Mouse (Mus musculus): ENCODE results near the gene Snx8. TPM values are rescaled to one million over a fixed set of nuclear protein-coding genes. Genes with fewer than 3 reads are reported as not detected.
"Not testable (repeated sequence)": the region's sequence is repeated elsewhere in the genome, so short reads cannot be mapped to it uniquely, and the experiment has no call there.

The Snx8 gene
- polyA plus RNA-seq, 1 experiment from 2014 or later: 6.9 TPM

- DNase-seq (ENCODE audit: low spot score) (no peak), ATAC-seq (replicated peaks; ENCODE audit: insufficient number of reproducible peaks, low FRiP score, low TSS enrichment, low read depth) (no peak)
- 73% methylated on average over 6 of the region's 6 CpGs for WGBS
- Histone ChIP-seq H3K9me3 (replicated peaks; ENCODE audit: control insufficient read depth, low read length) (no peaks in the 10 kb centered on the region), H3K27me3 (ENCODE audit: control insufficient read depth, insufficient read depth, low read length) (no peaks in the 10 kb centered on the region), H3K9ac (replicated peaks; ENCODE audit: low read length) (peak overlapping the region; percentile 9; the same call in 1 of the 2 replicates), H3K36me3 (replicated peaks; ENCODE audit: control insufficient read depth, insufficient read depth, low read depth, low read length) (no peaks in the 10 kb centered on the region), H3K27ac (replicated peaks; ENCODE audit: low read depth, low read length) (no peak overlapping the region), H3K4me2 (ENCODE audit: low read depth, low read length) (no peak overlapping the region), H3K4me3 (ENCODE audit: low read depth, low read length) (no peak overlapping the region), H3K4me1 (ENCODE audit: control insufficient read depth, insufficient read depth, low read length) (no peaks in the 10 kb centered on the region)
These were observed 18.4 kb downstream of the Snx8 start for GRCm38 (mm10) chr5:140370446-140371254.

DNA sequence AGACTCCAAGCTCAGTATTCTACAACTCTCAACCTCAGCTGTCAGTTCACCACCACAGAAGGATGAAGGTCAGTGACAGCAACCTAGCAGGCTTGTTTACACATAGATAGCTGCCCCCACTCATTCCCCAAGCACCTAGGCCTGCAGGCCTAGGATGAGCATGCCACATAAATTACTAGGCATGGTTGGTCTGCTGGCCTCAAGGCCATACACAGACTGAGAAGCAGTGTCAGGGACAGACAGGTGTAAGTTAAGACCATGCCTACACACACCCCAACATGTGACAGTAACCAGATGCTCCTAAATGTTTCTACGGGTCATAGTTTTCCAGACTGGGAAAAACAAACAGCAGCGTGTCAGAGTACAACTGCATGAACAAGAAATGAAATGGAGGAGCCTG lies 19.6 kb downstream of the Snx8 start:
- WGBS: 88% methylated on average over 2 of the region's 2 CpGs
- H3K4me2 ChIP-seq (ENCODE audit: low read depth, low read length): no peak overlapping the region
- no peak for ATAC-seq (replicated peaks; ENCODE audit: insufficient number of reproducible peaks, low FRiP score, low TSS enrichment, low read depth)
- no peaks in the 10 kb centered on the region for H3K27me3 ChIP-seq (ENCODE audit: control insufficient read depth, insufficient read depth, low read length)
- no peaks in the 10 kb centered on the region for H3K4me1 ChIP-seq (ENCODE audit: control insufficient read depth, insufficient read depth, low read length)
- no peak overlapping the region for H3K9ac ChIP-seq (replicated peaks; ENCODE audit: low read length)
- no peaks in the 10 kb centered on the region for H3K9me3 ChIP-seq (replicated peaks; ENCODE audit: control insufficient read depth, low read length)
- H3K36me3 ChIP-seq (replicated peaks; ENCODE audit: control insufficient read depth, insufficient read depth, low read depth, low read length): no peaks in the 10 kb centered on the region
- H3K27ac ChIP-seq (replicated peaks; ENCODE audit: low read depth, low read length): no peak overlapping the region
- DNase-seq (ENCODE audit: low spot score): no peak
- H3K4me3 ChIP-seq (ENCODE audit: low read depth, low read length): no peak overlapping the region

GRCm38 (mm10) chr5:140368926-140369325 lies 20.1 kb downstream of the Snx8 start:
- Histone ChIP-seq H3K4me3 (ENCODE audit: low read depth, low read length) (no peak overlapping the region), H3K9me3 (replicated peaks; ENCODE audit: control insufficient read depth, low read length) (no peaks in the 10 kb centered on the region), H3K4me2 (ENCODE audit: low read depth, low read length) (no peak overlapping the region), H3K4me1 (ENCODE audit: control insufficient read depth, insufficient read depth, low read length) (no peaks in the 10 kb centered on the region), H3K9ac (replicated peaks; ENCODE audit: low read length) (no peak overlapping the region), H3K27me3 (ENCODE audit: control insufficient read depth, insufficient read depth, low read length) (no peaks in the 10 kb centered on the region), H3K36me3 (replicated peaks; ENCODE audit: control insufficient read depth, insufficient read depth, low read depth, low read length) (no peaks in the 10 kb centered on the region), H3K27ac (replicated peaks; ENCODE audit: low read depth, low read length) (no peak overlapping the region)
- DNase-seq (ENCODE audit: low spot score) (no peak), ATAC-seq (replicated peaks; ENCODE audit: insufficient number of reproducible peaks, low FRiP score, low TSS enrichment, low read depth) (no peak)
- 91% methylated on average over 4 of the region's 4 CpGs for WGBS

GRCm38 (mm10) chr5:140368126-140368525 lies 20.9 kb downstream of the Snx8 start:
- not testable (repeated sequence) for H3K9ac ChIP-seq (replicated peaks; ENCODE audit: low read length); ATAC-seq (replicated peaks; ENCODE audit: insufficient number of reproducible peaks, low FRiP score, low TSS enrichment, low read depth); H3K4me1 ChIP-seq (ENCODE audit: control insufficient read depth, insufficient read depth, low read length); H3K9me3 ChIP-seq (replicated peaks; ENCODE audit: control insufficient read depth, low read length); H3K27me3 ChIP-seq (ENCODE audit: control insufficient read depth, insufficient read depth, low read length); H3K36me3 ChIP-seq (replicated peaks; ENCODE audit: control insufficient read depth, insufficient read depth, low read depth, low read length); DNase-seq (ENCODE audit: low spot score); H3K4me2 ChIP-seq (ENCODE audit: low read depth, low read length); H3K4me3 ChIP-seq (ENCODE audit: low read depth, low read length); H3K27ac ChIP-seq (replicated peaks; ENCODE audit: low read depth, low read length)
- WGBS: 94% methylated on average over 2 of the region's 2 CpGs

DNA sequence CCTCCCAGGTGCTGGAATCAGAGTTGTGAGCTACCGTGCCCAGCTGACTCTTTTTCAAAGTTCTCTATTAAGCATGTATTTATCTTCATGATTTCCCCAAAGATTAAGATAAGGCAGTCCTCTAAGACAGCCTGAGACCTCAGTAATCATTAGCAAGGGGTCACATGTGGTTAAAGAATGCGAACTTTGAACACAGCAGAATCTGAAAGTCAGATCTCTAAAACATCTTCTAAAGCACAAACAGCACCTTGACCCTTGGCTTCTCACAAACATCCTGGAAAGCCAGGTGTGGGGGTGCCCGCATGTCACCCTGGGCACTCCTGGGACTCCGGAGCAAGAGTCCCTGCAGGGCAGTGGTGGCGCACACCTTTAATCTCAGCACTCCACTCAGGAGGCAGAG lies 24.6 kb downstream of the Snx8 start:
- Histone ChIP-seq H3K27me3 (ENCODE audit: control insufficient read depth, insufficient read depth, low read length) (no peaks in the 10 kb centered on the region), H3K4me1 (ENCODE audit: control insufficient read depth, insufficient read depth, low read length) (no peaks in the 10 kb centered on the region), H3K27ac (replicated peaks; ENCODE audit: low read depth, low read length) (no peak overlapping the region), H3K9me3 (replicated peaks; ENCODE audit: control insufficient read depth, low read length) (no peaks in the 10 kb centered on the region), H3K4me3 (ENCODE audit: low read depth, low read length) (no peak overlapping the region), H3K4me2 (ENCODE audit: low read depth, low read length) (no peak overlapping the region), H3K36me3 (replicated peaks; ENCODE audit: control insufficient read depth, insufficient read depth, low read depth, low read length) (no peaks in the 10 kb centered on the region), H3K9ac (replicated peaks; ENCODE audit: low read length) (no peak overlapping the region)
- whole genome bisulfite sequencing: 93% methylated on average over 5 of the region's 5 CpGs
- ATAC-seq (replicated peaks; ENCODE audit: insufficient number of reproducible peaks, low FRiP score, low TSS enrichment, low read depth) (no peak), DNase-seq (ENCODE audit: low spot score) (no peak)

- ATAC-seq (replicated peaks; ENCODE audit: insufficient number of reproducible peaks, low FRiP score, low TSS enrichment, low read depth): no peak
- 72% methylated on average over 14 of the region's 14 CpGs for WGBS
- Histone ChIP-seq H3K9ac (replicated peaks; ENCODE audit: low read length) (no peak overlapping the region), H3K27ac (replicated peaks; ENCODE audit: low read depth, low read length) (no peak overlapping the region), H3K36me3 (replicated peaks; ENCODE audit: control insufficient read depth, insufficient read depth, low read depth, low read length) (no peaks in the 10 kb centered on the region; the same call in none of the 2 replicates), H3K4me2 (ENCODE audit: low read depth, low read length) (no peak overlapping the region), H3K4me3 (ENCODE audit: low read depth, low read length) (no peak overlapping the region), H3K9me3 (replicated peaks; ENCODE audit: control insufficient read depth, low read length) (no peaks in the 10 kb centered on the region), H3K4me1 (ENCODE audit: control insufficient read depth, insufficient read depth, low read length) (no peaks in the 10 kb centered on the region), H3K27me3 (ENCODE audit: control insufficient read depth, insufficient read depth, low read length) (no peaks in the 10 kb centered on the region)
- DNase-seq (ENCODE audit: low spot score): no peak
These were observed 29.0 kb downstream of the Snx8 start for GRCm38 (mm10) chr5:140359930-140360674.

DNA sequence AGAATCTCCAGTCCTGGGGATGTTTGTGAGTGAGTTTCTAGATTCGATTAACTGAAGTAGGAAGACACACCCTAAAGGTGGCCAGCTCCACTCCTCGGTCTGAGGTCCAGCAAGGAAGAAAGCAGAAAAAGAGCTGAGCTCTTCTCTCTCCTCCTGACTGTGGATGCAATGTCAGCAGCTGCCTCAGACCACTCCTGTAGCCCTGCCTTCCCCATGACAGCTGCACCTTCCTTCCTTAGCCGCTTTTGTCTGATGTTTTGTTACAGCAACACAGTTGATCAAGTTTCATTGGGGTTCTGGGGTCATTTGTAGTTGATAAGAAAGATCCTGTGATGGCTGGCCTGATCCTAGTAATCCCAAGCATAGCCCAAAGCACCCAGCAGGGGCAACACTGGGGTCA lies 31.6 kb downstream of the Snx8 start:
- WGBS: 88% methylated on average over 3 of the region's 3 CpGs

DNA sequence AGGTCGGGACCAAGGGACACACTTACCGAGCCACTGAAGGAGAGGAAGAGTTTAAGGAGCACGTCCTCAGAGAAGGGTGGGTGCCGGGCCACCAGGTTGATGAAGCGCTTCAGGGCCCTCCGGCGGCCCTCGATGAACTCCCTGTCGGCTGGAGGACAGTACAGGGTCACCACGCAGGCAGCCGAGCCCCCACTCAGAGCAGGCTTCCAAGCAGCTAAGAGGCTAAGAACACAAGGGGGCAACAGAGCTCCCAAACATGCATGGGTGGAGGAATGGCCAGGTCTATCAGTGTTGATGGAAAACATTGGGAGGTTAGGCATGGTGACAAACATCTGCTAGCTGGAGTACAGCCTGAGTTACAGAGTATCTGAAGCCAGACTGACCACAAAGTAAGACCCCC lies 33.1 kb downstream of the Snx8 start:
- ATAC-seq (replicated peaks; ENCODE audit: insufficient number of reproducible peaks, low FRiP score, low TSS enrichment, low read depth) (no peak), DNase-seq (ENCODE audit: low spot score) (no peak)
- Histone ChIP-seq H3K27me3 (ENCODE audit: control insufficient read depth, insufficient read depth, low read length) (no peaks in the 10 kb centered on the region), H3K4me3 (ENCODE audit: low read depth, low read length) (no peak overlapping the region), H3K27ac (replicated peaks; ENCODE audit: low read depth, low read length) (no peak overlapping the region), H3K4me1 (ENCODE audit: control insufficient read depth, insufficient read depth, low read length) (no peaks in the 10 kb centered on the region), H3K9me3 (replicated peaks; ENCODE audit: control insufficient read depth, low read length) (no peaks in the 10 kb centered on the region), H3K4me2 (ENCODE audit: low read depth, low read length) (no peak overlapping the region), H3K9ac (replicated peaks; ENCODE audit: low read length) (no peak overlapping the region), H3K36me3 (replicated peaks; ENCODE audit: control insufficient read depth, insufficient read depth, low read depth, low read length) (peaks cover 10% of the 10 kb centered on the region)
- 84% methylated on average over 11 of the region's 11 CpGs for WGBS

More for the DNA sequence above, 31.6 kb downstream of the Snx8 start:
- no peaks in the 10 kb centered on the region for H3K9me3 ChIP-seq (replicated peaks; ENCODE audit: control insufficient read depth, low read length)
- H3K4me3 ChIP-seq (ENCODE audit: low read depth, low read length): no peak overlapping the region
- H3K27ac ChIP-seq (replicated peaks; ENCODE audit: low read depth, low read length): no peak overlapping the region
- peaks cover 3% of the 10 kb centered on the region for H3K36me3 ChIP-seq (replicated peaks; ENCODE audit: control insufficient read depth, insufficient read depth, low read depth, low read length)
- ATAC-seq (replicated peaks; ENCODE audit: insufficient number of reproducible peaks, low FRiP score, low TSS enrichment, low read depth): no peak
- H3K4me2 ChIP-seq (ENCODE audit: low read depth, low read length): no peak overlapping the region
- no peak overlapping the region for H3K9ac ChIP-seq (replicated peaks; ENCODE audit: low read length)
- no peak for DNase-seq (ENCODE audit: low spot score)
- no peaks in the 10 kb centered on the region for H3K4me1 ChIP-seq (ENCODE audit: control insufficient read depth, insufficient read depth, low read length)
- no peaks in the 10 kb centered on the region for H3K27me3 ChIP-seq (ENCODE audit: control insufficient read depth, insufficient read depth, low read length)

Measured in embryonic facial prominence, embryonic 11.5 days (tissue).